8 mouse cellular contexts compared by ENCODE assay signal in genomic region chr4:149922121-149922718, GRCm38 (mm10). TPM values are rescaled to one million over a fixed set of nuclear protein-coding genes. Genes with fewer than 3 reads are reported as not detected.
DNase-seq lines count a peak whose midpoint lies in the region; ATAC-seq and TF ChIP-seq lines count a peak whose summit lies in the region.

No protein-coding gene starts in this region.

- DNase-seq in spleen, adult 2 months (ENCODE audit: low read depth in 1 of 2, low spot score in 2 of 2) = no peak
- DNase-seq in spleen, postnatal 36 days (ENCODE audit: low spot score in 2 of 2) = no peak
- peak; percentile 29 to 65 for DNase-seq in gastrocnemius, postnatal 4 days (ENCODE audit: low spot score in 2 of 2)
- peak; percentile 71 for DNase-seq in intestine, embryonic 14.5 days (ENCODE audit: low spot score)
- DNase-seq in lung, embryonic 14.5 days = peak; percentile 73
- DNase-seq in layer of hippocampus, adult 9-10 months (ENCODE audit: low spot score) = no peak

- WGBS in spleen, adult 2 months = 77% methylated on average over 14 of the region's 14 CpGs
- 30% methylated on average over 14 of the region's 14 CpGs for WGBS in intestine, embryonic 14.5 days
- 13% methylated on average over 14 of the region's 14 CpGs for WGBS in lung, embryonic 14.5 days
- 62% methylated on average over 14 of the region's 14 CpGs for WGBS in small intestine, adult 2 months

- H3K27me3 ChIP-seq in spleen, adult 2 months (ENCODE audit: control insufficient read depth, insufficient read depth, low read length) = no peaks in the 10 kb centered on the region
- H3K27me3 ChIP-seq in intestine, embryonic 14.5 days (replicated peaks; ENCODE audit: control insufficient read depth, insufficient read depth, low read length) = no peaks in the 10 kb centered on the region
- H3K27me3 ChIP-seq in lung, embryonic 14.5 days (ENCODE audit: insufficient read depth, low read length) = no peaks in the 10 kb centered on the region
- H3K27me3 ChIP-seq in small intestine, adult 2 months (ENCODE audit: control insufficient read depth, insufficient read depth, low read length) = no peaks in the 10 kb centered on the region

- no peak for TF ChIP-seq CTCF in spleen, adult 2 months (IDR thresholded peaks at IDR 0.05; ENCODE audit: extremely low read depth, insufficient read depth, insufficient read length, insufficient replicate concordance)
- TF ChIP-seq CTCF in lung, embryonic 14.5 days (IDR thresholded peaks at IDR 0.05; ENCODE audit: low read depth) = no peak
- no peak for TF ChIP-seq CTCF in small intestine, adult 2 months (IDR thresholded peaks at IDR 0.05; ENCODE audit: extremely low read depth, insufficient read length, insufficient replicate concordance, low read depth, low read length)

- no peak overlapping the region for H3K4me2 ChIP-seq in intestine, embryonic 14.5 days (ENCODE audit: low read length)
- peak overlapping the region; percentile 23; the same call in 1 of the 2 replicates for H3K4me2 ChIP-seq in lung, embryonic 14.5 days

- ATAC-seq in intestine, embryonic 14.5 days (replicated peaks; ENCODE audit: low FRiP score, low TSS enrichment, low read depth) = no peak; the same call in 1 of the 2 replicates
- ATAC-seq in lung, embryonic 14.5 days (ENCODE audit: insufficient read depth) = peak; percentile 76
- ATAC-seq in CD4-positive, CD25-positive, alpha-beta regulatory T cell, adult 4 months = no peak

- H3K27ac ChIP-seq in spleen, adult 2 months (ENCODE audit: insufficient read depth, low read length) = peak overlapping the region; percentile 12; the same call in 1 of the 2 replicates
- H3K27ac ChIP-seq in intestine, embryonic 14.5 days (ENCODE audit: low read depth) = peak overlapping the region; percentile 72
- peak overlapping the region; percentile 82 for H3K27ac ChIP-seq in lung, embryonic 14.5 days (ENCODE audit: low read depth)
- peak overlapping the region; percentile 81 for H3K27ac ChIP-seq in small intestine, adult 2 months (ENCODE audit: insufficient read depth, low read depth, low read length)

- no peaks in the 10 kb centered on the region for H3K36me3 ChIP-seq in spleen, adult 2 months (ENCODE audit: control insufficient read depth, insufficient read depth, low read length)
- no peaks in the 10 kb centered on the region for H3K36me3 ChIP-seq in intestine, embryonic 14.5 days (ENCODE audit: control insufficient read depth, insufficient read depth, low read length)
- H3K36me3 ChIP-seq in lung, embryonic 14.5 days (ENCODE audit: insufficient read depth) = no peaks in the 10 kb centered on the region
- no peaks in the 10 kb centered on the region; the same call in 1 of the 2 replicates for H3K36me3 ChIP-seq in small intestine, adult 2 months (ENCODE audit: control insufficient read depth, insufficient read depth, low read length)

- H3K4me1 ChIP-seq in spleen, adult 2 months (ENCODE audit: control insufficient read depth, insufficient read depth, insufficient read length) = no peaks in the 10 kb centered on the region
- peaks cover 44% of the 10 kb centered on the region for H3K4me1 ChIP-seq in intestine, embryonic 14.5 days (replicated peaks; ENCODE audit: control insufficient read depth, insufficient read depth, low read length)
- H3K4me1 ChIP-seq in lung, embryonic 14.5 days (ENCODE audit: insufficient read depth) = peaks cover 17% of the 10 kb centered on the region
- H3K4me1 ChIP-seq in small intestine, adult 2 months (ENCODE audit: control insufficient read depth, insufficient read depth, insufficient read length, low read length) = peaks cover 49% of the 10 kb centered on the region

- H3K9me3 ChIP-seq in intestine, embryonic 14.5 days (ENCODE audit: control insufficient read depth, low read length) = no peaks in the 10 kb centered on the region
- H3K9me3 ChIP-seq in lung, embryonic 14.5 days (ENCODE audit: low read depth, low read length) = no peaks in the 10 kb centered on the region

- TF ChIP-seq POLR2A in spleen, adult 2 months (IDR thresholded peaks at IDR 0.05; ENCODE audit: low read depth, low read length) = no peak
- no peak for TF ChIP-seq POLR2A in small intestine, adult 2 months (IDR thresholded peaks at IDR 0.05; ENCODE audit: low read depth, low read length)

- H3K4me3 ChIP-seq in spleen, adult 2 months (ENCODE audit: extremely low read depth, insufficient read depth, insufficient read length) = no peak overlapping the region
- H3K4me3 ChIP-seq in intestine, embryonic 14.5 days (ENCODE audit: low read depth, low read length) = no peak overlapping the region
- no peak overlapping the region for H3K4me3 ChIP-seq in lung, embryonic 14.5 days (ENCODE audit: low read depth, low read length)
- no peak overlapping the region; the same call in 1 of the 2 replicates for H3K4me3 ChIP-seq in small intestine, adult 2 months (ENCODE audit: low read depth, low read length)

- no peak overlapping the region for H3K9ac ChIP-seq in intestine, embryonic 14.5 days (ENCODE audit: low read length)
- H3K9ac ChIP-seq in lung, embryonic 14.5 days = 0 out of 2 replicates have a peak overlapping the region, but pooled peaks have one; percentile 20

RNA-seq across cellular contexts. Expression of gene Spsb1, which starts 32.6 kb away (rescaled TPM):
- polyA plus RNA-seq in spleen, adult 2 months (2012; rRNA removed) = 5.9 and 8.1 TPM in 2 replicates
- total RNA-seq in gastrocnemius, postnatal 4 days (2021) = 10 to 100 TPM; 22.5 to 28.0 TPM
- polyA plus RNA-seq in intestine, embryonic 14.5 days (2014; fragmentation: Nextera tagmentation; extraction: Ambion mirVana) = 17.0 and 19.9 TPM in 2 replicates
- 17.0 and 17.1 TPM in 2 replicates for polyA plus RNA-seq in lung, embryonic 14.5 days (2014; fragmentation: Nextera tagmentation; extraction: Ambion mirVana)
- 17.4 and 27.3 TPM in 2 replicates for polyA plus RNA-seq in small intestine, adult 2 months (2012; rRNA removed)
- 1 to 10 TPM; 4.5 to 7.9 TPM for polyA plus RNA-seq in CD4-positive, CD25-positive, alpha-beta regulatory T cell, adult 4 months (2017; shearing (Covaris generic))

Comparison
In these comparisons a context has a peak if more than half of its experiments do, and no peak if none do; other contexts are left out.
1. DNase-seq: peak in gastrocnemius, postnatal 4 days (2 of 2), intestine, embryonic 14.5 days (single experiment) and lung, embryonic 14.5 days (single experiment); none in spleen, adult 2 months (0 of 2), spleen, postnatal 36 days (0 of 2) and layer of hippocampus, adult 9-10 months (single experiment).
2. H3K27ac ChIP-seq: peak in every context shown above with its lines; median percentile 82 in lung, embryonic 14.5 days; 81 in small intestine, adult 2 months; 72 in intestine, embryonic 14.5 days; 12 in spleen, adult 2 months.